Mouse (Mus musculus) hindbrain, embryonic 12.5 days (tissue): ENCODE results near the gene Dot1l. TPM values are rescaled to one million over a fixed set of nuclear protein-coding genes. Genes with fewer than 3 reads are reported as not detected.
A peak's percentile ranks its signal among the peaks of the same experiment; 100 is the strongest.

ENCODE experiments used
- ATAC-seq: fragments of 200-750 bp; cut with Nextera tagmentation; 2 replicates; pipeline ENCODE4 v1.8.0; 2017; ENCODE audit warnings: moderate TSS enrichment; ENCODE audit not compliant: low FRiP score
- H3K27ac ChIP-seq: fragments of 300-500 bp; sonication (generic); 2 replicates; pipeline ENCODE4 v1.5.1; 2016; ENCODE audit warnings: mild to moderate bottlenecking
- H3K27me3 ChIP-seq: fragments of 300-500 bp; sonication (generic); 2 replicates; pipeline ENCODE4 v1.6.1; 2016; ENCODE audit warnings: mild to moderate bottlenecking
- H3K36me3 ChIP-seq: fragments of 300-500 bp; sonication (generic); 2 replicates; pipeline ENCODE4 v1.6.1; 2016; ENCODE audit warnings: mild to moderate bottlenecking
- H3K4me1 ChIP-seq: fragments of 300-500 bp; sonication (generic); 2 replicates; pipeline ENCODE4 v1.6.1; 2016
- H3K4me2 ChIP-seq: fragments of 300-500 bp; sonication (generic); replicated peaks from 2 replicates; pipeline ENCODE4 v1.6.1; 2016; ENCODE audit warnings: mild to moderate bottlenecking
- H3K4me3 ChIP-seq: fragments of 300-500 bp; sonication (generic); 2 replicates; pipeline ENCODE4 v1.5.1; 2016; ENCODE audit warnings: mild to moderate bottlenecking
- H3K9ac ChIP-seq: fragments of 300-500 bp; sonication (generic); 2 replicates; pipeline ENCODE4 v1.6.1; 2016; ENCODE audit warnings: mild to moderate bottlenecking, moderate library complexity
- H3K9me3 ChIP-seq: fragments of 300-500 bp; sonication (generic); replicated peaks from 2 replicates; pipeline ENCODE4 v1.6.1; 2016; ENCODE audit warnings: mild to moderate bottlenecking
- WGBS: fragments of 180-500 bp; shearing (Covaris S2); methylation state at CpG from one replicate; pipeline ENCODE4 v1.1.7; 2016; 5-methylcytosine and 5-hydroxymethylcytosine counted together
- polyA plus RNA-seq: library from polyadenylated mRNA; unstranded; fragments of >200 nt; fragmentation: Nextera tagmentation; extraction: Ambion mirVana; gene quantifications from 2 replicates; pipeline ENCODE4 v1.2.1, GENCODE M21; 2016

Gene Dot1l
- polyA plus RNA-seq, 1 experiment from 2014 or later: 27.4 TPM

DNA sequence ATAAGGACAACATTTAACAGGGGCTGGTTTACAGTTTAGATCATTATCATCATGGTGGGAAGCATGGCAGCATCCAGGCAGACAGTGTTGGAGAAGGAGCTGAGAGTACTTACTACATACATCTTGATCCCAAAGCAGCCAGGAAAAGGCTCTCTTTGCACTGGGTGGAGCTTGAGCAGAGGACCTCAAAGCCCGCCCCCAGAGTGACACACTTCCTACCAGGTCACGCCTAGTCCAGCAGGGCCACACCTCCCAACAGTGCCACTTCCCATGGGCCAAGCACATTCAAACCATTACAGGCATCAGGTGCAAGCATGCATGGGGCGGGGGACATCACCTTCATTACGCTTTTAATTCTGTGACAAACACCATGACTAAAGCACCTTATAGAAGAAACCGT lies 10.7 kb upstream of the Dot1l start:
- Histone ChIP-seq H3K36me3 (no peaks in the 10 kb centered on the region), H3K4me1 (peaks cover 22% of the 10 kb centered on the region), H3K27me3 (no peaks in the 10 kb centered on the region), H3K9ac (no peak overlapping the region), H3K27ac (no peak overlapping the region), H3K9me3 (no peaks in the 10 kb centered on the region), H3K4me2 (no peak overlapping the region), H3K4me3 (no peak overlapping the region)
- ATAC-seq: no peak
- 42% methylated on average over 5 of the region's 5 CpGs for WGBS

DNA sequence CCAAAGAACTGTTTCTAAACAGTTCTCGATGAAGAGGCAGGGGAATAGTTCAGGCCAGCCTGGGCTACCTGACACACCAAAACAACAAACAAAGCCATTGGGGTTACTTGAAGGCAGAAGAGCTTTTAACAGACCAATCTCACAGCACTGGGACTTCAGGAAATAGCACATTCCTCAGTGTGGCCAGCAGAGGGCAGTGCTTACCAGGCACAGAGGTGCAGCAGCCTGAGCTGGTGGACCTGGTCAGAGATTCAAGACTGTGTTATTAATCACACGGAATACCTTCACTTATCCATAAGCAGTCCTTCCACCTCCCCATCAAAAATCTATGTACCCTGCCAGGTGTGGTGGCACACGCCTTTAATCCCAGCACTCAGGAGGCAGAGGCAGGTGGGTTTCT lies 7.6 kb upstream of the Dot1l start:
- ATAC-seq: no peak
- Histone ChIP-seq H3K4me3 (no peak overlapping the region), H3K27me3 (no peaks in the 10 kb centered on the region; the same call in 1 of the 2 replicates), H3K27ac (no peak overlapping the region), H3K36me3 (no peaks in the 10 kb centered on the region), H3K4me2 (no peak overlapping the region), H3K9ac (no peak overlapping the region), H3K9me3 (no peaks in the 10 kb centered on the region), H3K4me1 (peaks cover 9% of the 10 kb centered on the region)
- WGBS: 14% methylated on average over 3 of the region's 3 CpGs

DNA sequence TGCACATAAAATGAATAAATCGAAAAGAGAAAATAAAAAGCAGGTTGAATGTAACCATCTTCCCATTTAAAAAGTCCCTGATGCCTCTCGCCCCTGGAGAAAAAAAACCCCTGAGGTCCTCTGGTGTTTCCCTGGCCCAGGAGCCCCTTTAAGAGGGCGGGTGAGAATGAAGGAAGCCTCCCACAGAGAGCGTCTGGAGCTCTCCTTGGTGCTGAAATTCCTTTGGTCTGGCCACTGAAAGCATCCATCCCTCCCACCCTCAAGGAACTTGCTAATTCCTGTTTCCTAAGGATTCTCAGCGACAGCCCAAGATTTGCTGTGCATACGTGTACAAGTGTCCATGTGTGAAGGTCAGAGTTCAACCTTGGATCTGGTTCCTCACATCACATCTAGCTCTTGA lies 6.4 kb upstream of the Dot1l start:
- WGBS: 10% methylated on average over 6 of the region's 6 CpGs
- Histone ChIP-seq H3K9me3 (no peaks in the 10 kb centered on the region), H3K4me2 (no peak overlapping the region), H3K27me3 (no peaks in the 10 kb centered on the region; the same call in 1 of the 2 replicates), H3K27ac (no peak overlapping the region), H3K36me3 (no peaks in the 10 kb centered on the region), H3K9ac (no peak overlapping the region), H3K4me1 (peaks cover 8% of the 10 kb centered on the region), H3K4me3 (no peak overlapping the region)
- no peak for ATAC-seq

DNA sequence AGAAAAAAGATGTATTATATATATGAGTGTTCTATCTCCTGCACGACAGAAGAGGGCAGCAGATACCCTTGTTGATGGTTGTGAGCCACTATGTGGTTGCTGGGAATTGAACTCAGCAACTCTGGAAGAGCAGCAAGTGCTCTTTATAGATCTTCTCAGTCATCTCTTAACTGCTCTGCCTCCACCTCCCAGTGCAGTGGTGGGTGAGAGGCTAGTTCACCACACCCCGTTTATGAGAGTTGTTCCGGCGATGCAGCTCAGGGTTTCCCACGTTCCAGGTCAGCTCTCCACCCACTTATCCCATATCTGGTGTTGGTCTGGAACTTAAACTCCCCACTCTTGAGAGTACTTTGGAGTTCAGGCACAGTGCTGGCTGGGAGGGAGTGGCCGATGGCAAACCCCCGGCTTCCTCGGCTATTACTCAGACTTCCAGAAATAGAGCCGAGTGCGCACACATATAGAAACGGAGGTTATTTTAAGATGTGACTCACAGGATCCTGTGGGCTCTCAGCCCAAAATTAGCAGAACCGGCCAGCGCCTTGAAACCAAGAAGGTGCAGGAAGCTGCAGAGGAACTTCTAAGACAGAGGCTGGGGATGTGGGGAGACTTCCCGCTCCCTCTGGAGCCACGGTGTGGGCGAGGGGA lies 3.7 kb upstream of the Dot1l start:
- Histone ChIP-seq H3K9me3 (no peaks in the 10 kb centered on the region), H3K4me3 (no peak overlapping the region), H3K4me1 (peaks cover 15% of the 10 kb centered on the region), H3K27ac (no peak overlapping the region), H3K27me3 (no peaks in the 10 kb centered on the region; the same call in 1 of the 2 replicates), H3K9ac (no peak overlapping the region), H3K36me3 (no peaks in the 10 kb centered on the region), H3K4me2 (peak overlapping the region; percentile 38)
- WGBS: 18% methylated on average over 16 of the region's 16 CpGs
- ATAC-seq: no peak

DNA sequence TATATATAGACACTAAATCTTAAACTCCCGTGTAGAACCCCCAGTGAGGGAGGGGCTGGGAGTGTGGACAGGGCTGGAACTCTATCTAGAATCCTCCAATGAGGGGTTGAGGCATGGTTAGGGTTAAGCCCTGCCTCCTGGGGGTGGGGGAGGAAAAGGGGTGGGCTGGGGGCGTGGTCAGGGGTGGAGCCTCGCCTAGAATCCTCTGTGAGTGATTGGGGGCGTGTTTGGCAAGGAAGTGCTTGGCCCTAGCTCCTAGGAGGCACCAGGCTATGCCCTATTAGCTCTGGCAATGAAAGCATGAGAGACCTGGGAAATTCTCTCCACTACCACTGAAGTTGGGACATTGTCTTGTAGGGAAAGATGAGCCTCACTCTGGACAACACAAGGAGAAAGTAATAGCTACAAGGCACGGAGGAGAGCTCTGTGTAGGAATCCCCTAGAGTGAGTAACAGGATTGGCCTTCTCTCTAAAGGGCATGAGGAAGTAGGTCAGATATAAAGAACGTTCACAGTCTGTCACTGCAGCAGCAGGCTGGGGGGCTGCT lies 2.9 kb upstream of the Dot1l start:
- whole genome bisulfite sequencing: 6% methylated on average over 6 of the region's 6 CpGs

DNA sequence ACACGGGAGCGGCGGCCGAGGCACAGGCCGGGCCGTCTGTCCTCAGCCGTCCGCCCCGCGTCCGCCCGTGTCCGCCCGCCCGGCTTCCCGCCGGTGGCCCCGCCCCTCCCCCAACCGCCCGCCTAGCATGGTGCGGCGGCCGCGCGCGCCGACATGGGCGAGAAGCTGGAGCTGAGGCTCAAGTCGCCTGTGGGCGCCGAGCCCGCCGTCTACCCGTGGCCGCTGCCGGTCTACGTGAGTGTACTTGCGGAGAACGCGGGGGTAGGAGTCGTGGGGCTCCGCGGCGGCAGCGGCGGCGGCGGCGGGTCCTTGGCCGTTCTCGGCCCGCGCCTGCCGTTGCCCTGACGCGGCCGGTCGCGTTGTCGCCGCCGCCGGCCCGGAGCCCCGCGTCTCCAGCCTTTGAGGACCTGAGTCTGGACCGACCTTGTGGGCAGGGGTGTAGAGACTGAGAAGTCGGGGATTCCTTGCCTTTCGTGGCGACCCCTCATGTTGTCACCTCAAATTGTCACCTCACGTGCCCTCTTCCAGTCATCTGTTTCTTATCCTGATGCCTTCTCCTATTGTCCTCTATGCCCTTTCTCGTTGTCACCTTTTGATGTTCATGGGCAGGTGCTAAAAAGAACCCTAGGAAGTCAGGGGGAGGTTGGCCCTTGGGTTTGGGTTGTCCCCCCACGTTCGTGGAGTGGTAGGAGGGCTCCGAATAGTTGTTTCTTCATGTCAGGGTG lies 447 bp downstream of the Dot1l start:
- Histone ChIP-seq H3K27me3 (no peaks in the 10 kb centered on the region; the same call in 1 of the 2 replicates), H3K27ac (peak overlapping the region; percentile 88), H3K4me3 (peak overlapping the region; percentile 97), H3K4me2 (peak overlapping the region; percentile 99), H3K9me3 (no peaks in the 10 kb centered on the region), H3K9ac (peak overlapping the region; percentile 99), H3K36me3 (no peaks in the 10 kb centered on the region), H3K4me1 (peaks cover 45% of the 10 kb centered on the region)
- ATAC-seq: no peak; the same call in 1 of the 2 replicates
- 1% methylated on average over 60 of the region's 75 CpGs for WGBS

More for the DNA sequence above, 2.9 kb upstream of the Dot1l start:
- peak; percentile 18; the same call in 1 of the 2 replicates for ATAC-seq
- H3K9me3 ChIP-seq: no peaks in the 10 kb centered on the region
- no peaks in the 10 kb centered on the region; the same call in 1 of the 2 replicates for H3K27me3 ChIP-seq
- H3K4me1 ChIP-seq: peaks cover 23% of the 10 kb centered on the region
- peak overlapping the region; percentile 7; the same call in 1 of the 2 replicates for H3K4me3 ChIP-seq
- H3K9ac ChIP-seq: no peak overlapping the region
- no peaks in the 10 kb centered on the region for H3K36me3 ChIP-seq
- H3K4me2 ChIP-seq: peak overlapping the region; percentile 38
- H3K27ac ChIP-seq: no peak overlapping the region

DNA sequence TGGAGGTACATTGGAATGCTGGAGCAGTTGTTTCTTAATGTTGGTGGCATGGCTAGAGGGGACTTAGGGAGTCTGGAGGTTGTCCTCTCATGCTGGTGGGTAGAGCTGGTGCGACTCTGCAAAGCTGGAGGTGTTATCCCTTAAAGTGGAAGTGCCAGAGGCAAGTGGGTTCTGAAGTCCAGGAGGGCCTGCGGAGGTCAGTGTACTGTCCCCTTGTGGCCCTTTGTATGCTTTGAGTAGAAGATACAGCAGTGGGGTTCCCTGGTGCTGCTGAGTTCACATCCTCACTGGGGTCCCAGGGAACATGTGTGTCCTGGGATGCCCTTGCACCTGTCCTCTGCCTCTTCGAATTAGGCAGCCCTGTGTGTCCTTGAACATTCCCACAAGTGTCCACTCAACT lies 1.1 kb downstream of the Dot1l start:
- WGBS: 31% methylated on average over 3 of the region's 3 CpGs
- ATAC-seq: no peak
- H3K36me3 ChIP-seq: no peaks in the 10 kb centered on the region
- no peaks in the 10 kb centered on the region for H3K9me3 ChIP-seq
- peak overlapping the region; percentile 99 for H3K9ac ChIP-seq
- peaks cover 45% of the 10 kb centered on the region for H3K4me1 ChIP-seq
- H3K4me3 ChIP-seq: peak overlapping the region; percentile 97
- H3K27me3 ChIP-seq: no peaks in the 10 kb centered on the region; the same call in 1 of the 2 replicates
- peak overlapping the region; percentile 99 for H3K4me2 ChIP-seq
- H3K27ac ChIP-seq: no peak overlapping the region

DNA sequence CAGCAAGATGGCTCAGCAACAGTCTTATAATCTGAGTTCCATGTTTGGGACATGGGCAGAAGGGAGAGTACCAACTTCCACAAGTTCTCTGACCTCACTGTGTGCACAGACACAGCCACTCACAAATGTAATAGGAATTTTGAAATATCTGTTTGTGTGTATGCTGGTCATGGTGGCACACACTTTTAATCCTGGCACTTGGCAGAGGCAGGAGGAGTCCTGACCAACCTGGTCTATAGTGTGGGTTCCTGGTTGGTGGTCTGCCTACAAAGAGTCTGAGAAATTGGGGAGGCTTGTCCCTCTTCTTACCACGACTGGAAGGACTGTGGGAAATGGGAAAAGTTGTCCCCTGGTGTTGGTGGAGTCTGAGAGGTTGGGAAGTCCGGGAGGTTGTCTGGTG lies 1.5 kb downstream of the Dot1l start:
- H3K9me3 ChIP-seq: no peaks in the 10 kb centered on the region
- peak overlapping the region; percentile 99 for H3K4me2 ChIP-seq
- no peak for ATAC-seq
- H3K4me3 ChIP-seq: peak overlapping the region; percentile 97
- no peaks in the 10 kb centered on the region; the same call in 1 of the 2 replicates for H3K27me3 ChIP-seq
- H3K4me1 ChIP-seq: peaks cover 47% of the 10 kb centered on the region
- WGBS: 61% methylated on average over 2 of the region's 2 CpGs
- peak overlapping the region; percentile 99 for H3K9ac ChIP-seq
- H3K27ac ChIP-seq: no peak overlapping the region
- H3K36me3 ChIP-seq: no peaks in the 10 kb centered on the region

DNA sequence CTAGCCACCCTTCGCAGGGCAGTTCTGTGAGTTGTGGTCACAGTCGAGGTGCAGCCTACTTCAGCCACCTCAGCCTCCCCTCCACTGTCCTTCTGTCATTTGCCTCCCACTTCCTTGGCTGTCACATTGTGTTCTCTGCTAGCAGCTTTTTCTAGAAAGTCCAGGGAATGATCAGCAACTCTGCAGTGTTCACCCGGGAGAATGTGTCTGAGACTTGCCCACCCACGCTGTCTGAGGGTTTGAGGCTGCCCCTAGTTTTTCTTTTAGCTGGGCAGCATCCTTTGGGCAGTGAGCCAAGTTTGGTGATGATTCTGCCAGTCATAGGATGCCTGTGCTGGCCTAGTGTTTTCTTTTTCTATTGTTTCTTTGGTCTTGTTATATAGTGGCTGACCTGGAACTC lies 2.0 kb downstream of the Dot1l start:
- Histone ChIP-seq H3K9ac (0 out of 2 replicates have a peak overlapping the region, but pooled peaks have one; percentile 32), H3K4me1 (peaks cover 49% of the 10 kb centered on the region), H3K4me3 (no peak overlapping the region), H3K27ac (no peak overlapping the region), H3K4me2 (peak overlapping the region; percentile 99), H3K9me3 (no peaks in the 10 kb centered on the region), H3K27me3 (no peaks in the 10 kb centered on the region), H3K36me3 (no peaks in the 10 kb centered on the region)
- WGBS: 83% methylated on average over 4 of the region's 4 CpGs
- no peak for ATAC-seq

DNA sequence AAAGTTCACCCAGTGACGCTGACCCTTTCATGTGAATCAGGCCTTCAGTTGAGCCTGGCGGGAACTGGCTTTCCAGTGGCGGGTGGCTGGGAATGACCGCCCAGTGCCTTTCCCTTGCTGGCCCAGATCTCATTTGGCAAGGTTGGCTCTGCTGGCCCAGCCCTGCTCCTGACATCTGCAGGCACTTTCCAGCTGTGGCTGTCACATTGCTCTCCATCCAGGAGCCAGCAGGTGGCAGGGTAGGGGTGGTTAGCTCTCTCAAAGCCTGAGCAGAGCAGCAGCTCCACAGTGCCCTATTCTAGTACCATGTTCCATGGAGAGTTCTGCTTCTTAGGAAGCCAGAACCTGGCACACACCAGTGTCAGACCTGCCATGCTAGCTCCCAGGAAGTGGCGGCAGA lies 2.7 kb downstream of the Dot1l start:
- Histone ChIP-seq H3K4me1 (peaks cover 42% of the 10 kb centered on the region), H3K4me3 (no peak overlapping the region), H3K9me3 (no peaks in the 10 kb centered on the region), H3K27me3 (no peaks in the 10 kb centered on the region), H3K36me3 (no peaks in the 10 kb centered on the region), H3K27ac (no peak overlapping the region), H3K4me2 (peak overlapping the region; percentile 3; the same call in 1 of the 2 replicates), H3K9ac (no peak overlapping the region)
- no peak for ATAC-seq
- 44% methylated on average over 5 of the region's 5 CpGs for WGBS

DNA sequence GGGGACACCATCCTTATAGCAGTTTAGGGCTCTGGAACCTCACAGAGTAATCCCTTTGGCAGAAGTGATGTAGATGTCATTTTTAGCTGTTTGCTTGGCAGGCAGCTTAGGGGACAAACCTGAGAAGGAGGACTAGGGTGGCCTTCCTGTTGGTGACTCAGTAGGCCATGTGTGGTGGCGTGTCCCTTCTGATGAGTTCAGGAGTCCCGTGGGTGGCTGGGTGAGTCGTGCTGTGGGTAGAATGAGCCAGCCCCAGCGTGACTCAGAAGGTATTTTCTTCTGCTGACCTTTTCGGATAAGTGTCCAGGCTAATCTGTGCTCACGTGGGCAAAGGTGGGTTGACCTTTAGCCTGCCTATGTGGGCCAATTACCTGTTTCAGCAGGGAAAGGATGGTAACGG lies 3.6 kb downstream of the Dot1l start:
- Histone ChIP-seq H3K9me3 (no peaks in the 10 kb centered on the region), H3K9ac (no peak overlapping the region), H3K4me1 (peaks cover 42% of the 10 kb centered on the region), H3K4me3 (no peak overlapping the region), H3K27ac (no peak overlapping the region), H3K4me2 (no peak overlapping the region), H3K36me3 (no peaks in the 10 kb centered on the region), H3K27me3 (no peaks in the 10 kb centered on the region)
- WGBS: 85% methylated on average over 7 of the region's 7 CpGs
- ATAC-seq: no peak
